Mouse (Mus musculus): ENCODE measurements around the gene Ssbp4.

Gene Ssbp4

DNA sequence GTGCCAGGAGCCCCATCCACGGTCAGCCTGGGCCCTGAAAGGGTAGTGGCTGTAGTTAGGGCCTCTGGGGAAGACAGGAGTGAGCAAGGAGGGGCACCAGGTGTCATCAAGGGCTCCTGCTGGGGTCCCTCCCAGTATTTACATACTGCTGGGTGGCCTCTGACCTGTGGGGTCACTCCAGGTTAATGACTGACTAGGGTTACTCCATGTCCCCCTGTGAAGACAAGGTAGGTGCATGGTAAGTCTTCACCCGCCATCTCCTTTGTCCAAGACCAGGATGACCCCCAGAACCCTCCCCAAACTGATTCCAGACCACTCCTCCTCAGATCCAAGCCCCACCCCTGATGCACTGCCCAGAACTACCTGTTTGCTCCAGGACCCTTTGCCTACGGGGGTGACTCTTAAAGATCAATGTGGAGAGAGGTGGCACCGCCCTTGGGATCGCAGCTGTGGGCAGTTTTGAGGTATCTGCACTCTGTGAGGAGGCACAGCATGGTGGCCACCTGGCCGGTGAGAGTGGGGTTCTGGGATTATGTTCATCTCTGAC lies 23.7 kb upstream of the Ssbp4 start, which contains the start of gene Gdf15:
Gene Gdf15, minus strand, starts transcription at position 111 of the 547 bp plus-strand sequence.
- ATAC-seq (ENCODE audit: insufficient number of reproducible peaks, low FRiP score, low TSS enrichment): no peak

GRCm38 (mm10) chr8:70631436-70631835 lies 22.8 kb upstream of the Ssbp4 start:
- ATAC-seq (ENCODE audit: insufficient number of reproducible peaks, low FRiP score, low TSS enrichment): no peak

GRCm38 (mm10) chr8:70630532-70631381 lies 22.1 kb upstream of the Ssbp4 start:
- ATAC-seq (ENCODE audit: insufficient number of reproducible peaks, low FRiP score, low TSS enrichment): no peak

DNA sequence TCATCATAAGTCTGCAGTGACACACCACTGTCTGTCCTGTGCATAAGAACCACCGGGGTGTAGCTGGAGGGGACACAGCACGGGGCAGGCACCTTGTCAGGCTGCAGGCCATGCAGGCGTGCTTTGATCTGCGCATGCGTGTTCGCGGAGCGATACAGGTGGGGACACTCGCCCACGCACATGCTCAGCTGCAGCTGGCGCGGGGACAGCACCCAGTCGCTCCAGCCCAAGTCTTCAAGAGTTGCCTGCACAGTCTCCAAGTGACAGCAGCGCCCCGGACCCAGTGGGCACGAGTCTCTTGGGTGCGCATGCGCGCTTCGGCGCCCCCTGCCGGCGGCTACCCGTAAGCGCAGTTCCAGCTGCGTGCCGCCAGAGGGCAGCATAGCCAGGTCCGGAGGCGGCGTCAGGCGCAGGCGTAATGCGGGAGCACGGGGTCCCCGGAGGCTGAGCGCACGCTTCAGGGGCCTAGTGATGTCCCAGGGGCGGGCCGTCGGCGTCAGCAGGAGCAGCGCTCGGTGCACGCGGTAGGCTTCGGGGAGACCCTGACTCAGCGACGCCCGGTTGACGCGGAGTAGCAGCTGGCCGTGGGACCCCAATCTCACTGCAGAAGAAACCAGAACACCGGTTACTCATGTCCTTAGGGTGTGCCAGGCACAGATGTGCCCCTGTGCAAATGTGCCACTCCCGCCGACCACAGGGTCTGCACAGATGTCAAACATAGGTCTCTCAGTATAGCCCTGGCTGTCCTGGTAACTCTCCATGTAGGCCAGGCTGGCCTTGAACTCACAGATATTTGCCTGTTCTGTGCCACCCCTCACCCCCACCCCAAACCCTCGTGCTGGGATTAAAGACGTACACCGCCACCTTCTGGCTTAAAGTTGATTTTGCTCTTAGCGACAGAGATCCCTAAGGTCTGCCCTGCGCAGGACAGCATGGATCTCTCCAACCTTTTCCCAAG lies 21.2 kb upstream of the Ssbp4 start:
- ATAC-seq (ENCODE audit: insufficient number of reproducible peaks, low FRiP score, low TSS enrichment): peak; percentile 78

GRCm38 (mm10) chr8:70628986-70629490 lies 20.4 kb upstream of the Ssbp4 start:
- no peak for ATAC-seq (ENCODE audit: insufficient number of reproducible peaks, low FRiP score, low TSS enrichment)

- ATAC-seq (ENCODE audit: insufficient number of reproducible peaks, low FRiP score, low TSS enrichment): no peak
Observed at GRCm38 (mm10) chr8:70627041-70627440, 18.4 kb upstream of the Ssbp4 start.

DNA sequence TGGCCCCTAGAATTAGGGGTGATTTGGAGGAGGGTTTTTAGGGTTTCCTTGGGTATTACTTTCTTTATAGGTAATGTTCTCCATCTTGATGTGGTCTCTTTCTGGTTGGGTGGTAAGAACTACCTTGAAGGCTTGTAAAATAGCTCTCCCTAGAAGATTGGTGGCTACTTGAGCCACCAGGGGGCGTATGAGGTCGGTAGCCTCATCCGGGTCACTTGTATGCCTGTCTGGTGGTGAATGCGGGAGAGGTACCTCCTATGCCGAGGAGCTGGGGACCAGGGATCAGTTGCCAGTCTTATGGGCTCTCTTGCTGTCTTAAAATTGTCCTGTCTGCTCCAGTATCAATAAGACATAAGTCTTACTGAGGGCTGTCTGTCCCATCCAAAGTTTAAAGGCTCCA lies 16.4 kb upstream of the Ssbp4 start:
- ATAC-seq (ENCODE audit: insufficient number of reproducible peaks, low FRiP score, low TSS enrichment): no peak

GRCm38 (mm10) chr8:70622220-70622619 lies 13.5 kb upstream of the Ssbp4 start:
- ATAC-seq (ENCODE audit: insufficient number of reproducible peaks, low FRiP score, low TSS enrichment): no peak

DNA sequence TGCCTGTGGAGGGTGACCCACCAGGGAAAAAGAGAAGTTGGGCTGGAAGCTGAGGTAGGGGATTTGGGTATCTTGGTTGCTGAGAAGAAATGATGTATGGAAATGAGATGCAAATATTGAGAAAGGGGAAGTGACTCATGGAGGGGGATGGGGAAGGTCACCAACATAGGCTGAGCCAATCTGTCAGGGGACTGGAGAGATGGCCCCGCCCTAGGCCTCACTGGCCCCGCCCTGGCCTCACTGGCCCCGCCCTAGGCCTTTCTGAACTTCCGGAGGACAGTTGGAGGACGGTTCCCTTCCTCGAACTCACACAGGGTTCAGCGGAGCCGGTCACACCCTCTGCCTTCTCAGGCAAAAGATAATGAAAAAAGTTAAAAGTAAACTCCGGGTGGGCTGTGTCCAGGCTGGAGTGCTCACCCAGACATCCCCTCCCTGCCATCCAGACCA lies 10.2 kb upstream of the Ssbp4 start:
- no peak for ATAC-seq (ENCODE audit: insufficient number of reproducible peaks, low FRiP score, low TSS enrichment)

GRCm38 (mm10) chr8:70617985-70618384 lies 9.3 kb upstream of the Ssbp4 start:
- ATAC-seq (ENCODE audit: insufficient number of reproducible peaks, low FRiP score, low TSS enrichment): no peak

GRCm38 (mm10) chr8:70616645-70617044 lies 8.0 kb upstream of the Ssbp4 start:
- no peak for ATAC-seq (ENCODE audit: insufficient number of reproducible peaks, low FRiP score, low TSS enrichment)

DNA sequence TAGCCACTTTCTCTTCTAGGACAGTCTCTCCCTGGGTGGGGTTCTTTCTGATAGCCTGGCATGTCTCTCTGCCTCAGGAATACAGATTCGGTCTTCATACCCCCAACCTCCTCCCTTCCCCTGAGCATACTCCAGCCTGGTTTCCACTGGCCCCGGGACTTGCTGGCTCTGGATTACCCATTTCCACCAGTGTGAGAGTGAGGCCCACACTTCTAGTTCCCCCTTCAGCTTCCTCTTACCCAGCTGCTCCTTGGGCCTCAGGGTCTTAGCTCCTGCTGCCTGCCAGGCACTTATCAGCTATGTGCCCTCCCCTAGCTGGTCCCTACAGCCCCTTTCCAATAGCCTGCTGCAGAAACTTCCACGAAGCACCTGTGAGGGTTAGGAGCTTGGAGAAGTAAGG lies 7.2 kb upstream of the Ssbp4 start, which contains the start of gene Lrrc25:
Gene Lrrc25, plus strand, starts transcription at position 262 of the 400 bp plus-strand sequence.
- no peak for ATAC-seq (ENCODE audit: insufficient number of reproducible peaks, low FRiP score, low TSS enrichment)

DNA sequence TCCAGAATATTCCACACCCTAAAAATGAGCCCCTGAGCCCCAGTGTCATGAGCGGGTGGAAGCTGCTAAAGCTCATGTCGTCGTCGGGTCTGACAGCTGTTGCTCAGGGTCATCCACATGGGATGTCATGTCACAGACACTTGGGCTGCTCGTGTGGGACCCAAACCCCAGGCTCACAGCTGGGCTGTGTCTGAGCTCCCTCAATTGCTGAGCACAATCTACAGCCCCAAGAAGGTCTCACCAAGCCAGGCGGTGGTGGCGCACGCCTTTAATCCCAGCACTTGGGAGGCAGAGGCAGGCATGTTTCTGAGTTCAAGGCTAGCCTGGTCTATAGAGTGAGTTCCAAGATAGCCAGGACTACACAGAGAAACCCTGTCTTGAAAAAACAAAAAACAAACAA lies 6.6 kb upstream of the Ssbp4 start:
- ATAC-seq (ENCODE audit: insufficient number of reproducible peaks, low FRiP score, low TSS enrichment): no peak

DNA sequence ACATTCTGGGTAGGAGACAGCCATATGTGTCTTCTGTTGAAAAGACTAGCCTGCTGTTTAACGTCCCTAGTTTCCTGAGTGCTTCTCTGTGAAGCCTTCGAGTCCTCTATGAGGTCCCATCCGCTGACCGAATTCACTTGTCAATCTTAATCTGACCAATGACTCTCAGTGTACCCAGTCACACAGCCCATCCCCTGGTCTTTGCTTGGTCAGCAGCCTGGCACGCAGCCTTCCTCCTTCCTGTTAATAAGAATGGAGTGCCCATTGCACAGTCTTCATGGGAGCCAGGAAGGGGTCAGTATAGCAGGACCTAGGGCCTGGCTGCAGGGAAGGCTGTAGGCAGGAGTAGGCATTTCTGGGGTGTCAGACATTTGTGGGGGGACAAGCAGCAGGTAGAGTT lies 5.8 kb upstream of the Ssbp4 start:
- ATAC-seq (ENCODE audit: insufficient number of reproducible peaks, low FRiP score, low TSS enrichment): no peak

- no peak for ATAC-seq (ENCODE audit: insufficient number of reproducible peaks, low FRiP score, low TSS enrichment)
Observed at GRCm38 (mm10) chr8:70613763-70614162, 5.1 kb upstream of the Ssbp4 start.

- no peak for ATAC-seq (ENCODE audit: insufficient number of reproducible peaks, low FRiP score, low TSS enrichment)
Observed at GRCm38 (mm10) chr8:70611849-70612248, 3.2 kb upstream of the Ssbp4 start.

- no peak for ATAC-seq (ENCODE audit: insufficient number of reproducible peaks, low FRiP score, low TSS enrichment)
Observed at GRCm38 (mm10) chr8:70610796-70611771, 2.4 kb upstream of the Ssbp4 start.

- ATAC-seq (ENCODE audit: insufficient number of reproducible peaks, low FRiP score, low TSS enrichment): no peak
Observed at GRCm38 (mm10) chr8:70609849-70610795, 1.4 kb upstream of the Ssbp4 start.

Data from cerebellum, adult (tissue).